Mouse (Mus musculus): ENCODE data around the gene Trim60. TPM values are rescaled to one million over a fixed set of nuclear protein-coding genes. Genes with fewer than 3 reads are reported as not detected.
"Not testable (repeated sequence)": the region's sequence is repeated elsewhere in the genome, so short reads cannot be mapped to it uniquely, and the experiment has no call there.

Gene Trim60
- total RNA-seq, 2 experiments from 2014 or later, result not detected

DNA sequence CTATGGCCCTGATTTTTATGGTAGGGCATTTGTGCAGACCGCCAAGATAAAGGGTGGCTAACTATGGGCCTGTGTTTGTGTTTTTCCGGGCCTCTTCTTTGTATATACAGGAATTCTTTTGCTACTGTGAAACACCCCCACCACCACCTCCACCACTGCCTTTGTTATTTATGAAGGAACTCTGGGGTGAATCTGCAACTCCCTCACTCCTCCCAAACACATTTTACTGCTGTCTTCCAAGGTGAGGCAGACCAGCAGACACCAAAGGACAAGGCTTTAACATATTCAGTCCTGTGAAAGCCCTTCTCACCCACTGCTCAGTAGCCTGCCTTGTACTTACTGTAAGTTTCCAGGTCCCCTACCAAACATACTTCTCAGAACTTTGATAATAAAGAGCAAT lies 15.8 kb upstream of the Trim60 start:
- intact Hi-C loops (cut with DNase I), result no loop called here
- Histone ChIP-seq H3K4me3 (no peak overlapping the region), H3K27ac (no peak overlapping the region)
- no peak for TF ChIP-seq CTCF (IDR thresholded peaks at IDR 0.05)
- no peak for DNase-seq (ENCODE audit: extremely low spot score in 1 of 2, low spot score in 2 of 2)

GRCm38 (mm10) chr8:65033056-65033455 lies 14.7 kb upstream of the Trim60 start:
- no peak for TF ChIP-seq CTCF (IDR thresholded peaks at IDR 0.05)
- Histone ChIP-seq H3K4me3 (no peak overlapping the region), H3K27ac (no peak overlapping the region)
- intact Hi-C loops (cut with DNase I), result no loop called here
- no peak for DNase-seq (ENCODE audit: extremely low spot score in 1 of 2, low spot score in 2 of 2)

DNA sequence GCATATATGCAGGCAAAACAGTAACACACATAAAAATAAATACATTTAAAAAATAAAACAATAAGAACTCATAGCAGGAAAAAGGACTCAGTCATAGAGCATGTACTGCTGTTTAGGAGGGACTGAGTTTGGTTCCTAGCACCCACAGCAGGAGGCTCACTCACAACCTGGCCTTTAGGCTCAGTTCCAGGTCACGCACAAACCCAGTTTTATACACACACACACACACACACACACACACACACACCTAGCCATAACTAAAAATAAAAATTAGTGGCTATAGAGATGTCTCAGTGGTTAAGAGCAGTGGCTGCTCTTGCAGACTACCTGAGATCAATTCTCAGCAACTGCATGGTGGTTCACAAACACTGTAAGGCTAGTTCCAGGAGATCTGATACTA lies 13.7 kb upstream of the Trim60 start:
- TF ChIP-seq CTCF (IDR thresholded peaks at IDR 0.05), result no peak
- H3K27ac ChIP-seq, result no peak overlapping the region
- intact Hi-C loops (cut with DNase I), result no loop called here
- H3K4me3 ChIP-seq, result no peak overlapping the region
- no peak for DNase-seq (ENCODE audit: extremely low spot score in 1 of 2, low spot score in 2 of 2)

DNA sequence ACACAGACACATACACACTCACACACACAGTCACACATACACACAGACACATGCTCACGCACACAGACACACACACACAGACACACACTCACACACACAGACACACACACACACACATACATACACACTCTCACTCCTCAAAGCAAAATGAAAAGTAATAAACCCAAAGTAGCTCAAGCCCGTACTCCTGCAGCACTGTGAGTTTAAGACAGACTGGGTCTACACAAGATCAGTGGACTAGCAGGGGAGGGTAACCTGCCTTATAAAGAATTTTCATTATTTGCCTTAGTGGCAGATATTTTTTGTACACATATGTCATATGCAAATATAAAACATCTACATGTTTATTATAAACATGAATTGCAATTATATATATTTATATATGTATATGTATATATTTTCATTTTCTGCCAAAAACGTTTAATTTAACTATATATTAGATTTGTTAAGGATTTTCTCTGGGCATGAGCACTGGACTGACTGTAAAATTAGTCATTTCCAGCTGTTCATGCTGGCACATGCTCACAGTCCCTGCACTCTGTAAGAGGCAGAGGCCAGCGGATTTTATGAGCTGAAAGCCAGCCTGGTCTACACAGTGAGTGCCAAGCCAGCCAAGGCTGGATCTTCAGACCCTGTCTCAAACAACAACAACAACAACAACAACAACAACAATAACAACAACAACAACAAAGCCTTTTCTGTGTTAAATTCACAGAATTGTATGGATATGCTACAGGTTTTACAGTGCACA lies 12.5 kb upstream of the Trim60 start:
- no peak for DNase-seq (ENCODE audit: extremely low spot score in 1 of 2, low spot score in 2 of 2)
- no peak for TF ChIP-seq CTCF (IDR thresholded peaks at IDR 0.05)
- intact Hi-C loops (cut with DNase I), result no loop called here
- Histone ChIP-seq H3K4me3 (no peak overlapping the region), H3K27ac (no peak overlapping the region)

- Histone ChIP-seq H3K27ac (no peak overlapping the region), H3K4me3 (no peak overlapping the region)
- no peak for DNase-seq (ENCODE audit: extremely low spot score in 1 of 2, low spot score in 2 of 2)
- intact Hi-C loops (cut with DNase I), result loop anchor here (10.0 kb wide), 1 partner anchor 1415 kb away; no protein-coding TSS in a partner anchor
- TF ChIP-seq CTCF (IDR thresholded peaks at IDR 0.05), result no peak
These were observed 11.4 kb upstream of the Trim60 start for GRCm38 (mm10) chr8:65029776-65030175.

DNA sequence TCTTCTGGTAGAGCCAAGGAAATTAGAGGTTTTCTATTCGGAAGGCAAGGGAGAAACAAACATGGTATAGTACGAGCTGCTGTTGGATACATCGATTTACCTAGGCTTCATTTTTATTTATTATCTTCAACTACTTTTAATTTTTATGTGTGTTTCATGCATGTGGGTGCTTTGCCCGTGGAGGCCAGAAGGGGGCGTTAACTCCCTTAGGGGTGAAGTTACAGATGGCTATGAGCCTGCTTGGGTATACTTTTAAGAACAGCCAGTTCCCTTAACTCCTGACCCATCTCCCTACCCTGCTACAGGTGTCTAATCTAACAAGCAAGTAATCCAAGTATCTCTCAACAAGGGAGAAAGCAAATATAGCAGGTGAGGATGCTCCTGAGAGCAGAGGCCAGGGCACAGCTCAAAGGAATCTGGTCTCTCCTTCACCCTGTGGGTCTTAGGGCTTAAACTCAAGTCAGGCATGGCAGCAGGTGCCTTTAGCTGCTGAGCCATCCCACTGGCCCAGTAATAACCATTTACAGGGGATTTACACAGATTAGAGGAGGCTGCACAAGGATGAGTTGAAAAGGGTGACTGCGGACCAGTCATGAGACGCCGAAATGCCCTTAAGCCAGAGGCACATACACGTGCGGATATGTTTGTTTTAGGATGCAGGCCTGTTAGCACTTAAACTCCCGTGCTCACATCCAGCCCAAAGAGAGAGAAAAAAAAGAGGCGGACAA lies 10.7 kb upstream of the Trim60 start:
- Histone ChIP-seq H3K27ac (no peak overlapping the region), H3K4me3 (no peak overlapping the region)
- no peak for DNase-seq (ENCODE audit: extremely low spot score in 1 of 2, low spot score in 2 of 2)
- no peak; the same call in 1 of the 2 replicates for TF ChIP-seq CTCF (IDR thresholded peaks at IDR 0.05)
- intact Hi-C loops (cut with DNase I), result loop anchor here (10.0 kb wide), 1 partner anchor 1416 kb away; no protein-coding TSS in a partner anchor

GRCm38 (mm10) chr8:65022485-65022884 lies 4.1 kb upstream of the Trim60 start:
- intact Hi-C loops (cut with DNase I), result loop anchor here (1.0 to 10.0 kb wide), 3 partner anchors 88 to 1474 kb away; no protein-coding TSS in a partner anchor

GRCm38 (mm10) chr8:65007616-65008015 lies 10.8 kb downstream of the Trim60 start:
- DNase-seq (ENCODE audit: extremely low spot score in 1 of 2, low spot score in 2 of 2); H3K4me3 ChIP-seq; intact Hi-C loops (cut with DNase I); H3K27ac ChIP-seq: not testable (repeated sequence)

More at GRCm38 (mm10) chr8:65022485-65022884, 4.1 kb upstream of the Trim60 start:
- peak; percentile 57 to 69 for DNase-seq (ENCODE audit: extremely low spot score in 1 of 2, low spot score in 2 of 2)
- no peak overlapping the region for H3K4me3 ChIP-seq
- peak; percentile 80 for TF ChIP-seq CTCF (IDR thresholded peaks at IDR 0.05)
- no peak overlapping the region for H3K27ac ChIP-seq

- intact Hi-C loops (cut with DNase I), result no loop called here
- no peak for DNase-seq (ENCODE audit: extremely low spot score in 1 of 2, low spot score in 2 of 2)
- Histone ChIP-seq H3K4me3 (no peak overlapping the region), H3K27ac (no peak overlapping the region)
- no peak for TF ChIP-seq CTCF (IDR thresholded peaks at IDR 0.05)
These were observed 19.5 kb downstream of the Trim60 start for GRCm38 (mm10) chr8:64998806-64999365.

DNA sequence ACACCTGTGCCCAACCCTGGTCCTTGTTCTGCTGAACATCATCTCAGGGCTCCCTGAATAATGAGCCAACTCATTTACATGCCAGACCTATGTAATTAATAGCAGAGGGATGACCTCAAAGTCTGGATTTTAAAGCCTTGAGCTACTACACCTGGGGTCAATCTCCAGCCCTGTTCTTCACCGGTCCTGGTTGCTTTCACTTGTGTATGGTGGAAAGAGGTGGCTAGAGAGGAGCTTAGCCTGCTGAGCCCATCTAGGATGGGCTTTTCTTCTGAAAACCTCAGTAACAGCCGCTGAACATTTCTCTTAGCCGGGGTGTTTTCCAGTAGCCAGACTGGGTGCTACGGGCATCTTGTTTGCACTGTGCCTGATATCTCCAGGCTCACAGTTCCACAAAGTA lies 30.7 kb downstream of the Trim60 start, which contains the start of gene Trim75:
Trim75 (minus strand) TSS at position 101 of the 400 bp plus-strand sequence.
- intact Hi-C loops (cut with DNase I), result no loop called here
- TF ChIP-seq CTCF (IDR thresholded peaks at IDR 0.05), result no peak
- DNase-seq (ENCODE audit: extremely low spot score in 1 of 2, low spot score in 2 of 2), result no peak
- H3K27ac ChIP-seq, result no peak within 1 kb of the TSS
- no peak within 1 kb of the TSS for H3K4me3 ChIP-seq

- DNase-seq (ENCODE audit: extremely low spot score in 1 of 2, low spot score in 2 of 2), result no peak
- intact Hi-C loops (cut with DNase I), result no loop called here
- Histone ChIP-seq H3K4me3 (no peak overlapping the region), H3K27ac (no peak overlapping the region)
- TF ChIP-seq CTCF (IDR thresholded peaks at IDR 0.05), result no peak
These were observed 35.1 kb downstream of the Trim60 start for GRCm38 (mm10) chr8:64983150-64983897.
